Mouse (Mus musculus) MEL (cell line): Measurements from ENCODE around the gene Trmt112. TPM values are rescaled to one million over a fixed set of nuclear protein-coding genes. Genes with fewer than 3 reads are reported as not detected.

Experiments used
- DNase-seq: peaks from one replicate; pipeline ENCODE4 v3.0.0; 2011; ENCODE audit warnings: low read depth, low spot score
- H3K27ac ChIP-seq: 2 replicates; pipeline ENCODE4 v1.5.1; 2012; ENCODE audit warnings: low read depth, mild to moderate bottlenecking, control low read depth, low read length, moderate library complexity; ENCODE audit not compliant: control insufficient read depth
- H3K27me3 ChIP-seq, 2 experiments: fragments of 150-350 bp in 1 of 2; sonication (generic) in 1 of 2; 2 replicates each; pipeline ENCODE4 v1.6.1; 2012; ENCODE audit warnings: low read length in 2 of 2, mild to moderate bottlenecking in 2 of 2, improper control_type of control experiment in 1 of 2, moderate library complexity in 1 of 2; ENCODE audit not compliant: insufficient read depth in 2 of 2, control insufficient read depth in 1 of 2
- H3K36me3 ChIP-seq, 2 experiments: 2 replicates each; pipeline ENCODE4 v1.6.1; 2012 to 2014; ENCODE audit warnings: low read length in 2 of 2, improper control_type of control experiment in 1 of 2, inconsistent platforms in 1 of 2, mild to moderate bottlenecking in 1 of 2; ENCODE audit not compliant: insufficient read depth in 2 of 2, control insufficient read depth in 1 of 2
- H3K4me1 ChIP-seq, 2 experiments: fragments of 150-350 bp in 1 of 2; sonication (generic) in 1 of 2; 2 replicates each; pipeline ENCODE4 v1.6.1; 2012; ENCODE audit warnings: low read length in 2 of 2, improper control_type of control experiment in 1 of 2, mild to moderate bottlenecking in 1 of 2; ENCODE audit not compliant: insufficient read depth in 2 of 2, control insufficient read depth in 1 of 2
- H3K4me3 ChIP-seq, 2 experiments: fragments of 150-350 bp in 1 of 2; sonication (generic) in 1 of 2; 2 replicates each; pipeline ENCODE4 v1.5.1; 2012; ENCODE audit warnings: low read depth in 2 of 2, low read length in 2 of 2, mild to moderate bottlenecking in 2 of 2, moderate library complexity in 2 of 2, control low read depth in 1 of 2, improper control_type of control experiment in 1 of 2; ENCODE audit not compliant: control insufficient read depth in 1 of 2, insufficient read depth in 1 of 2
- H3K79me2 ChIP-seq: 2 replicates; pipeline ENCODE4 v1.6.1; 2012; ENCODE audit warnings: mild to moderate bottlenecking, low read length, moderate library complexity; ENCODE audit not compliant: control insufficient read depth, poor library complexity, insufficient read depth
- H3K9ac ChIP-seq: 2 replicates; pipeline ENCODE4 v1.6.1; 2012; ENCODE audit warnings: low read depth, mild to moderate bottlenecking, control low read depth, low read length, moderate library complexity; ENCODE audit not compliant: control insufficient read depth, poor library complexity, severe bottlenecking
- H3K9me3 ChIP-seq: fragments of 150-350 bp; sonication (generic); replicated peaks from 2 replicates; pipeline ENCODE4 v1.6.1; 2012; ENCODE audit warnings: mild to moderate bottlenecking, low read length, improper control_type of control experiment, moderate library complexity; ENCODE audit not compliant: insufficient read depth
- CHD1 ChIP-seq: IDR thresholded peaks from 2 replicates; pipeline ENCODE4 v1.6.1; 2012; ENCODE audit warnings: low read depth, mild to moderate bottlenecking, inconsistent platforms, low read length, improper control_type of control experiment
- CHD2 ChIP-seq: IDR thresholded peaks from 2 replicates; pipeline ENCODE4 v1.6.1; 2011; ENCODE audit warnings: low read length, improper control_type of control experiment
- CTCF ChIP-seq, 3 experiments: IDR thresholded peaks in 2 of 3; conservative IDR thresholded peaks in 1 of 3; 2 replicates each; pipeline ENCODE4 v1.5.1; 2011 to 2012; ENCODE audit warnings: low read length in 3 of 3, low read depth in 2 of 3, mild to moderate bottlenecking in 2 of 3, improper control_type of control experiment in 1 of 3, inconsistent platforms in 1 of 3, mixed read lengths in 1 of 3, moderate library complexity in 1 of 3; ENCODE audit not compliant: control insufficient read depth in 1 of 3, insufficient read depth in 1 of 3, poor library complexity in 1 of 3, severe bottlenecking in 1 of 3
- E2F4 ChIP-seq: IDR thresholded peaks from 2 replicates; pipeline ENCODE4 v1.6.1; 2011; ENCODE audit warnings: low read depth, low read length, improper control_type of control experiment, borderline replicate concordance
- ELF1 ChIP-seq: IDR thresholded peaks from 2 replicates; pipeline ENCODE4 v1.6.1; 2014; ENCODE audit warnings: low read depth, mild to moderate bottlenecking, inconsistent platforms, low read length, improper control_type of control experiment, moderate library complexity
- EP300 ChIP-seq, 2 experiments: IDR thresholded peaks; 2 replicates each; pipeline ENCODE4 v1.6.1; 2011; ENCODE audit warnings: improper control_type of control experiment in 2 of 2, low read length in 2 of 2, low read depth in 1 of 2, mild to moderate bottlenecking in 1 of 2
- ETS1 ChIP-seq: IDR thresholded peaks from 2 replicates; pipeline ENCODE4 v1.6.1; 2012; ENCODE audit warnings: low read depth, mild to moderate bottlenecking, inconsistent platforms, low read length, improper control_type of control experiment, moderate library complexity
- GABPA ChIP-seq: IDR thresholded peaks from 2 replicates; pipeline ENCODE4 v1.6.1; 2012; ENCODE audit warnings: low read depth, mild to moderate bottlenecking, inconsistent platforms, low read length, improper control_type of control experiment, moderate library complexity
- GATA1 ChIP-seq: IDR thresholded peaks from 2 replicates; pipeline ENCODE4 v1.6.1; 2011; ENCODE audit warnings: low read depth, low read length, improper control_type of control experiment
- HCFC1 ChIP-seq: IDR thresholded peaks from 2 replicates; pipeline ENCODE4 v1.6.1; 2012; ENCODE audit warnings: low read depth, mild to moderate bottlenecking, inconsistent platforms, low read length, improper control_type of control experiment, moderate library complexity
- JUND ChIP-seq: IDR thresholded peaks from 2 replicates; pipeline ENCODE4 v1.6.1; 2011; ENCODE audit warnings: low read depth, mild to moderate bottlenecking, improper control_type of control experiment, low read length
- KAT2A ChIP-seq: conservative IDR thresholded peaks from 2 replicates; pipeline ENCODE4 v1.6.1; 2012; ENCODE audit warnings: low read depth, low read length, improper control_type of control experiment, inconsistent platforms
- MAFK ChIP-seq: IDR thresholded peaks from 2 replicates; pipeline ENCODE4 v1.6.1; 2011; ENCODE audit warnings: low read depth, mild to moderate bottlenecking, low read length, improper control_type of control experiment, borderline replicate concordance
- MAX ChIP-seq: IDR thresholded peaks from 2 replicates; pipeline ENCODE4 v1.6.1; 2011; ENCODE audit warnings: low read length, improper control_type of control experiment
- MAZ ChIP-seq: IDR thresholded peaks from 2 replicates; pipeline ENCODE4 v1.6.1; 2012; ENCODE audit warnings: low read depth, mild to moderate bottlenecking, inconsistent platforms, low read length, improper control_type of control experiment
- MEF2A ChIP-seq: IDR thresholded peaks from 2 replicates; pipeline ENCODE4 v1.6.1; 2014; ENCODE audit warnings: low read depth, mild to moderate bottlenecking, inconsistent platforms, low read length, improper control_type of control experiment; ENCODE audit not compliant: poor library complexity, insufficient replicate concordance, severe bottlenecking; ENCODE audit errors: extremely low read depth
- MXI1 ChIP-seq: IDR thresholded peaks from 2 replicates; pipeline ENCODE4 v1.6.1; 2011; ENCODE audit warnings: mild to moderate bottlenecking, low read depth, low read length, improper control_type of control experiment
- MYB ChIP-seq: IDR thresholded peaks from 2 replicates; pipeline ENCODE4 v1.6.1; 2011; ENCODE audit warnings: mild to moderate bottlenecking, low read depth, low read length, improper control_type of control experiment
- MYC ChIP-seq: IDR thresholded peaks from 2 replicates; pipeline ENCODE4 v1.6.1; 2011; ENCODE audit warnings: low read depth, mild to moderate bottlenecking, low read length, improper control_type of control experiment, moderate library complexity
- NELFE ChIP-seq: IDR thresholded peaks from 2 replicates; pipeline ENCODE4 v1.6.1; 2011; ENCODE audit warnings: low read depth, low read length, improper control_type of control experiment
- POLR2A ChIP-seq, 2 experiments: IDR thresholded peaks; 2 replicates each; pipeline ENCODE4 v1.6.1; 2011 to 2012; ENCODE audit warnings: low read length in 2 of 2, mild to moderate bottlenecking in 2 of 2, control low read depth in 1 of 2, improper control_type of control experiment in 1 of 2, low read depth in 1 of 2, moderate library complexity in 1 of 2; ENCODE audit not compliant: control insufficient read depth in 1 of 2, insufficient read depth in 1 of 2, poor library complexity in 1 of 2
- POLR2AphosphoS2 ChIP-seq: IDR thresholded peaks from 2 replicates; pipeline ENCODE4 v1.6.1; 2011; ENCODE audit warnings: low read length, improper control_type of control experiment
- POLR2AphosphoS5 ChIP-seq: IDR thresholded peaks from 2 replicates; pipeline ENCODE4 v1.6.1; 2012; ENCODE audit warnings: low read depth, borderline replicate concordance, mild to moderate bottlenecking, inconsistent platforms, low read length, moderate library complexity, mixed read lengths
- RAD21 ChIP-seq: IDR thresholded peaks from 2 replicates; pipeline ENCODE4 v1.6.1; 2011; ENCODE audit warnings: mild to moderate bottlenecking, low read depth, low read length, improper control_type of control experiment
- RCOR1 ChIP-seq: IDR thresholded peaks from 2 replicates; pipeline ENCODE4 v1.6.1; 2012; ENCODE audit warnings: low read depth, mild to moderate bottlenecking, inconsistent platforms, low read length, improper control_type of control experiment
- SIN3A ChIP-seq: IDR thresholded peaks from 2 replicates; pipeline ENCODE4 v1.6.1; 2012; ENCODE audit warnings: low read length, improper control_type of control experiment, inconsistent platforms
- SMC3 ChIP-seq: IDR thresholded peaks from 2 replicates; pipeline ENCODE4 v1.6.1; 2011; ENCODE audit warnings: low read depth, low read length, improper control_type of control experiment
- TAL1 ChIP-seq: IDR thresholded peaks from 2 replicates; pipeline ENCODE4 v1.6.1; 2012; ENCODE audit warnings: mild to moderate bottlenecking, inconsistent platforms, low read length, moderate library complexity, mixed read lengths
- TBP ChIP-seq: IDR thresholded peaks from 2 replicates; pipeline ENCODE4 v1.8.0; 2011; ENCODE audit warnings: low read depth, low read length, improper control_type of control experiment
- TCF12 ChIP-seq: IDR thresholded peaks from 2 replicates; pipeline ENCODE4 v1.6.1; 2014; ENCODE audit warnings: low read depth, mild to moderate bottlenecking, inconsistent platforms, low read length, improper control_type of control experiment, moderate library complexity
- UBTF ChIP-seq: IDR thresholded peaks from 2 replicates; pipeline ENCODE4 v1.6.1; 2012; ENCODE audit warnings: low read depth, mild to moderate bottlenecking, inconsistent platforms, low read length, improper control_type of control experiment, moderate library complexity, borderline replicate concordance; ENCODE audit not compliant: insufficient read depth
- USF1 ChIP-seq: IDR thresholded peaks from 2 replicates; pipeline ENCODE4 v1.6.1; 2014; ENCODE audit warnings: low read depth, mild to moderate bottlenecking, inconsistent platforms, low read length, improper control_type of control experiment, moderate library complexity
- USF2 ChIP-seq, 2 experiments: IDR thresholded peaks; 2 replicates each; pipeline ENCODE4 v1.6.1; 2011 to 2012; ENCODE audit warnings: improper control_type of control experiment in 2 of 2, low read length in 2 of 2, borderline replicate concordance in 1 of 2, inconsistent platforms in 1 of 2, low read depth in 1 of 2, mild to moderate bottlenecking in 1 of 2; ENCODE audit not compliant: insufficient read depth in 1 of 2
- ZMIZ1 ChIP-seq: IDR thresholded peaks from 2 replicates; pipeline ENCODE4 v1.6.1; 2012; ENCODE audit warnings: low read depth, mild to moderate bottlenecking, inconsistent platforms, low read length, improper control_type of control experiment, moderate library complexity
- ZNF384 ChIP-seq: IDR thresholded peaks from 2 replicates; pipeline ENCODE4 v1.6.1; 2012; ENCODE audit warnings: low read depth, mild to moderate bottlenecking, inconsistent platforms, low read length, improper control_type of control experiment
- polyA plus RNA-seq, 2 experiments: library from polyadenylated mRNA; stranded (reverse) in 1 of 2; unstranded in 1 of 2; fragments of >175 nt in 1 of 2; fragments of >200 nt in 1 of 2; gene quantifications; 2 replicates each; pipeline versions ENCODE4 v1.2.1 to v1.2.4; 2012; ENCODE audit warnings: low replicate concordance in 2 of 2, low read depth in 1 of 2; ENCODE audit not compliant: insufficient read length in 2 of 2, insufficient read depth in 1 of 2, missing spikeins in 1 of 2
- total RNA-seq: library from RNA; depleted of rRNA; stranded (reverse); fragments of 300-350 nt; gene quantifications from 2 replicates; pipeline ENCODE4 v1.2.3, GENCODE M21; 2012

The Trmt112 gene
- total and polyA plus RNA-seq, 3 experiments, result 294 to 319 TPM; not detected in 1

GRCm38 (mm10) chr19:6920741-6921636, 11.5 kb downstream of the Trmt112 start:
- peak; percentile 77 for DNase-seq
- no peaks in the 10 kb centered on the region for H3K9me3 ChIP-seq

GRCm38 (mm10) chr19:6921647-6922567, 12.4 kb downstream of the Trmt112 start, which contains the start of gene Esrra:
TSS of gene Esrra (minus strand) at chr19:6921813.
- Histone ChIP-seq H3K4me3 (peak within 1 kb of the TSS; percentile 83 to 92), H3K79me2 (peaks cover 15% of the 10 kb centered on the region), H3K9me3 (no peaks in the 10 kb centered on the region), H3K4me1 (peaks cover 0 to 10% of the 10 kb centered on the region in 2 experiments; a peak in 1 of 4 replicates), H3K9ac (peak within 1 kb of the TSS; percentile 88), H3K27me3 (no peaks in the 10 kb centered on the region), H3K27ac (peak within 1 kb of the TSS; percentile 82), H3K36me3 (peaks cover 0 to 5% of the 10 kb centered on the region in 2 experiments; a peak in 2 of 4 replicates)
- DNase-seq, result peak; percentile 100
- peak; percentile 44 for TF ChIP-seq NELFE
- TF ChIP-seq POLR2AphosphoS5, result no peak
- no peak for TF ChIP-seq USF2 (IDR thresholded peaks at IDR 0.05; ENCODE audit: borderline replicate concordance in 1 of 2, insufficient read depth in 1 of 2, low read depth in 1 of 2, low read length in 2 of 2)
- peak; percentile 82 for TF ChIP-seq ETS1
- no peak for TF ChIP-seq SMC3
- TF ChIP-seq MAX, result peak; percentile 95
- no peak for TF ChIP-seq MAFK
- TF ChIP-seq POLR2AphosphoS2, result 0 out of 2 replicates have a peak, but pooled peaks have one; percentile 8
- TF ChIP-seq CTCF (IDR thresholded peaks at IDR 0.05 in 2 of 3, conservative IDR thresholded peaks at IDR 0.05 in 1 of 3; ENCODE audit: control insufficient read depth in 1 of 3, insufficient read depth in 1 of 3, low read depth in 2 of 3, low read length in 3 of 3, poor library complexity in 1 of 3, severe bottlenecking in 1 of 3), result no peak
- peak; percentile 52 to 60; a peak in 3 of 4 replicates for TF ChIP-seq POLR2A (IDR thresholded peaks at IDR 0.05; ENCODE audit: control insufficient read depth in 1 of 2, insufficient read depth in 1 of 2, low read depth in 1 of 2, low read length in 2 of 2, poor library complexity in 1 of 2)
- no peak for TF ChIP-seq RCOR1
- no peak for TF ChIP-seq KAT2A
- peak; percentile 73; the same call in 1 of the 2 replicates for TF ChIP-seq MAZ

More at GRCm38 (mm10) chr19:6920741-6921636, 11.5 kb downstream of the Trmt112 start:
- H3K4me3 ChIP-seq, result peak overlapping the region; percentile 83 to 85
- H3K36me3 ChIP-seq, result peaks cover 0 to 5% of the 10 kb centered on the region in 2 experiments; a peak in 2 of 4 replicates
- H3K27ac ChIP-seq, result peak overlapping the region; percentile 65
- H3K27me3 ChIP-seq, result no peaks in the 10 kb centered on the region
- H3K4me1 ChIP-seq, result peaks cover 0 to 10% of the 10 kb centered on the region in 2 experiments; a peak in 1 of 4 replicates
- TF ChIP-seq MYC, result 0 out of 2 replicates have a peak, but pooled peaks have one; percentile 59
- TF ChIP-seq JUND, result no peak
- no peak for TF ChIP-seq TBP
- 0 out of 2 replicates have a peak, but pooled peaks have one; percentile 21 for TF ChIP-seq USF1
- no peak for TF ChIP-seq MYB
- no peak for TF ChIP-seq ZMIZ1
- TF ChIP-seq MAX, result peak; percentile 51; the same call in 1 of the 2 replicates
- no peak for TF ChIP-seq UBTF
- peak in 1 of 3 experiments; percentile 30; a peak in 1 of 6 replicates for TF ChIP-seq CTCF (IDR thresholded peaks at IDR 0.05 in 2 of 3, conservative IDR thresholded peaks at IDR 0.05 in 1 of 3; ENCODE audit: control insufficient read depth in 1 of 3, insufficient read depth in 1 of 3, low read depth in 2 of 3, low read length in 3 of 3, poor library complexity in 1 of 3, severe bottlenecking in 1 of 3)
- no peak for TF ChIP-seq MEF2A
- TF ChIP-seq GABPA, result no peak
- 0 out of 2 replicates have a peak, but pooled peaks have one; percentile 12 for TF ChIP-seq SIN3A
- no peak for TF ChIP-seq TAL1
- TF ChIP-seq POLR2A (IDR thresholded peaks at IDR 0.05; ENCODE audit: control insufficient read depth in 1 of 2, insufficient read depth in 1 of 2, low read depth in 1 of 2, low read length in 2 of 2, poor library complexity in 1 of 2), result peak; percentile 24 to 27; a peak in 1 of 4 replicates
- peak; percentile 74 for TF ChIP-seq ELF1
- no peak for TF ChIP-seq E2F4
- peak; percentile 28; the same call in 1 of the 2 replicates for TF ChIP-seq TCF12
- no peak for TF ChIP-seq ZNF384
- TF ChIP-seq GATA1, result no peak
- no peak for TF ChIP-seq CHD1
- peak; percentile 62 for TF ChIP-seq CHD2
- TF ChIP-seq ETS1, result peak; percentile 17; the same call in 1 of the 2 replicates
- TF ChIP-seq RAD21, result no peak
- TF ChIP-seq EP300 (IDR thresholded peaks at IDR 0.05; ENCODE audit: low read depth in 1 of 2, low read length in 2 of 2), result peak in 1 of 2 experiments; percentile 19; a peak in 1 of 4 replicates
- TF ChIP-seq NELFE, result no peak; the same call in 1 of the 2 replicates
- TF ChIP-seq RCOR1, result no peak
- TF ChIP-seq SMC3, result no peak
- peak; percentile 73 for TF ChIP-seq MXI1
- TF ChIP-seq KAT2A, result no peak
- TF ChIP-seq POLR2AphosphoS5, result no peak
- no peak for TF ChIP-seq MAFK
- peak; percentile 70; the same call in 1 of the 2 replicates for TF ChIP-seq HCFC1
- TF ChIP-seq, all 39 proteins: peak for 13
- Histone ChIP-seq H3K9ac (peak overlapping the region; percentile 88), H3K79me2 (peaks cover 15% of the 10 kb centered on the region)
